In genomic region chr14:28192711-28193364, GRCm38 (mm10) we compare ENCODE assay signal across 22 mouse cellular contexts.
DNase-seq lines count a peak whose midpoint lies in the region; ATAC-seq and TF ChIP-seq lines count a peak whose summit lies in the region.
"Had no signal": no experiment of that assay in that cellular context is flagged by ENCODE, and none has a peak within 500 bp of the region (broad histone marks: within the 10 kb centered on the region; RNA-seq: fewer than 3 reads in every experiment).

No protein-coding gene starts in this region.

- H3K9me3 ChIP-seq in lung, embryonic 14.5 days (ENCODE audit: low read depth, low read length) = no peaks in the 10 kb centered on the region
- no peaks in the 10 kb centered on the region for H3K9me3 ChIP-seq in limb, embryonic 12.5 days
- H3K9me3 ChIP-seq: embryonic facial prominence, embryonic 13.5 days; hindbrain, embryonic 15.5 days; lung, embryonic 15.5 days; midbrain, embryonic 12.5 days; stomach, embryonic 15.5 days had no signal

- H3K27ac ChIP-seq in lung, embryonic 14.5 days (ENCODE audit: low read depth) = no peak overlapping the region
- H3K27ac ChIP-seq in cortical plate, adult 2 months (ENCODE audit: insufficient read depth, low read length) = 0 out of 2 replicates have a peak overlapping the region, but pooled peaks have one; percentile 65
- peak overlapping the region; percentile 62 for H3K27ac ChIP-seq in limb, embryonic 12.5 days
- H3K27ac ChIP-seq: embryonic facial prominence, embryonic 13.5 days; hindbrain, embryonic 15.5 days; lung, embryonic 15.5 days; midbrain, embryonic 12.5 days; stomach, embryonic 15.5 days had no signal

- ATAC-seq in lung, embryonic 14.5 days (ENCODE audit: insufficient read depth) = peak; percentile 60
- ATAC-seq in limb, embryonic 12.5 days (ENCODE audit: insufficient number of reproducible peaks, insufficient read depth, low FRiP score, low TSS enrichment, low read depth) = 0 out of 2 replicates have a peak, but pooled peaks have one; percentile 59
- ATAC-seq: activated CD4-positive, CD25-positive, alpha-beta regulatory T cell, adult 4 months; intestine, postnatal 0 days; Patski had no signal

- H3K36me3 ChIP-seq in lung, embryonic 14.5 days (ENCODE audit: insufficient read depth) = no peaks in the 10 kb centered on the region
- no peaks in the 10 kb centered on the region for H3K36me3 ChIP-seq in limb, embryonic 12.5 days
- H3K36me3 ChIP-seq: embryonic facial prominence, embryonic 13.5 days; hindbrain, embryonic 15.5 days; lung, embryonic 15.5 days; midbrain, embryonic 12.5 days; stomach, embryonic 15.5 days had no signal

- no peak for TF ChIP-seq CTCF in lung, embryonic 14.5 days (IDR thresholded peaks at IDR 0.05; ENCODE audit: low read depth)
- no peak for TF ChIP-seq CTCF in cortical plate, adult 2 months (IDR thresholded peaks at IDR 0.05; ENCODE audit: extremely low read depth, insufficient read depth, low read length)

- no peak for TF ChIP-seq POLR2A in cortical plate, adult 2 months (IDR thresholded peaks at IDR 0.05; ENCODE audit: extremely low read depth, insufficient read depth, low read length)

- WGBS in lung, embryonic 14.5 days = 47% methylated on average over 8 of the region's 8 CpGs
- 45% methylated on average over 8 of the region's 8 CpGs for WGBS in limb, embryonic 12.5 days

- no peak overlapping the region for H3K4me3 ChIP-seq in lung, embryonic 14.5 days (ENCODE audit: low read depth, low read length)
- no peak overlapping the region for H3K4me3 ChIP-seq in cortical plate, adult 2 months (ENCODE audit: insufficient read depth, low read length)
- H3K4me3 ChIP-seq in limb, embryonic 12.5 days (replicated peaks) = no peak overlapping the region
- H3K4me3 ChIP-seq: embryonic facial prominence, embryonic 13.5 days; hindbrain, embryonic 15.5 days; lung, embryonic 15.5 days; midbrain, embryonic 12.5 days; stomach, embryonic 15.5 days had no signal

- DNase-seq in lung, embryonic 14.5 days = peak; percentile 71
- no peak for DNase-seq in lung, adult 18-20 months
- DNase-seq in embryo, embryonic 11.5 days (ENCODE audit: low read depth, low spot score) = peak; percentile 13
- DNase-seq in thymus, postnatal 4 days = no peak
- no peak for DNase-seq in adrenal gland, adult 8-10 months
- DNase-seq: adrenal gland, postnatal 36 days; cerebellum, adult 9-11 months; gastrocnemius, postnatal 25 days; heart, postnatal 14 days; kidney, postnatal 25 days; thymus, postnatal 14 days had no signal

- H3K4me1 ChIP-seq in lung, embryonic 14.5 days (ENCODE audit: insufficient read depth) = no peaks in the 10 kb centered on the region; the same call in 1 of the 2 replicates
- peaks cover 3% of the 10 kb centered on the region for H3K4me1 ChIP-seq in cortical plate, adult 2 months (ENCODE audit: control insufficient read depth, insufficient read depth, low read length)
- H3K4me1 ChIP-seq in limb, embryonic 12.5 days (replicated peaks) = peaks cover 19% of the 10 kb centered on the region
- H3K4me1 ChIP-seq: hindbrain, embryonic 15.5 days; midbrain, embryonic 12.5 days; stomach, embryonic 15.5 days had no signal

- no peaks in the 10 kb centered on the region for H3K27me3 ChIP-seq in lung, embryonic 14.5 days (ENCODE audit: insufficient read depth, low read length)
- no peaks in the 10 kb centered on the region for H3K27me3 ChIP-seq in limb, embryonic 12.5 days
- H3K27me3 ChIP-seq: embryonic facial prominence, embryonic 13.5 days; hindbrain, embryonic 15.5 days; lung, embryonic 15.5 days; midbrain, embryonic 12.5 days; Patski; stomach, embryonic 15.5 days had no signal

- H3K4me2 ChIP-seq in lung, embryonic 14.5 days = no peak overlapping the region
- 0 out of 2 replicates have a peak overlapping the region, but pooled peaks have one; percentile 13 for H3K4me2 ChIP-seq in limb, embryonic 12.5 days
- H3K4me2 ChIP-seq: embryonic facial prominence, embryonic 13.5 days; heart, embryonic 11.5 days; hindbrain, embryonic 15.5 days; lung, embryonic 15.5 days; midbrain, embryonic 12.5 days; stomach, embryonic 15.5 days had no signal

- H3K9ac ChIP-seq in lung, embryonic 14.5 days = no peak overlapping the region
- H3K9ac ChIP-seq in limb, embryonic 12.5 days (replicated peaks) = no peak overlapping the region
- H3K9ac ChIP-seq: embryonic facial prominence, embryonic 13.5 days; hindbrain, embryonic 15.5 days; lung, embryonic 15.5 days; midbrain, embryonic 12.5 days; stomach, embryonic 15.5 days had no signal

Comparison
In these comparisons a context has a peak if more than half of its experiments do, and no peak if none do; other contexts are left out.
1. DNase-seq: peak in lung, embryonic 14.5 days (single experiment) and embryo, embryonic 11.5 days (single experiment); none in lung, adult 18-20 months (0 of 2), thymus, postnatal 4 days (single experiment) and adrenal gland, adult 8-10 months (single experiment).